Mouse (Mus musculus): ENCODE measurements at regions not wholly inside any gene's neighbourhood (a gene's known extent, or its start where the extent isn't known, plus 50 kb on each side); places are given as distances from the start of the nearest gene placed in this dataset.

DNA sequence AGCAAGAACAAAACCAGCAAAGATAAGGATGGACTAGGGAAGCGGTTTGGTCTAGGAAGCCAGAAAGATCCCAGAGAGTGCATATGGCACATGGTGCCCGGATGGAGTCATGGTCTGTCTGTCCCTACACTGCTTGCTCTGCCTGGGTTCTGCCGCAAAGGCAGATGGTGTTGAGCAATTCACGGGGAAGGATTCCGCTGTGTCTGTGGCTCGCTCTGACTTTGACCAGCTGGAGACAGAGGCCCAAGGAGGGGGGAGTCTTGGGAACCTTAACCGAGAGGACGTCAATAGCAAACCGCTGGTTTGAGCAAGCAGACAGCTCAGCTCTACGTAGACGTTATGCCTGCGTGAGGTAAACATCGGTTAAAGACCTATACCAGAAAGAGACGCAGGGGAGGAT lies 357.7 kb upstream of the Tbx3 start:
- Histone ChIP-seq H3K36me3 (ENCODE audit: insufficient read depth, low read length) (no peaks in the 10 kb centered on the region), H3K27me3 (ENCODE audit: insufficient read depth, low read length) (peaks cover 3% of the 10 kb centered on the region; the same call in 1 of the 2 replicates), H3K4me3 (replicated peaks; ENCODE audit: low read length) (no peak overlapping the region), H3K9me3 (ENCODE audit: low read length) (no peaks in the 10 kb centered on the region), H3K4me1 (replicated peaks; ENCODE audit: low read depth, low read length) (peaks cover 45% of the 10 kb centered on the region)
- TF ChIP-seq CTCF (conservative IDR thresholded peaks at IDR 0.05; ENCODE audit: low read length) (no peak), POU5F1 (IDR thresholded peaks at IDR 0.05; ENCODE audit: borderline replicate concordance, low read length) (no peak), NANOG (IDR thresholded peaks at IDR 0.05; ENCODE audit: borderline replicate concordance, low read length) (no peak)

DNA sequence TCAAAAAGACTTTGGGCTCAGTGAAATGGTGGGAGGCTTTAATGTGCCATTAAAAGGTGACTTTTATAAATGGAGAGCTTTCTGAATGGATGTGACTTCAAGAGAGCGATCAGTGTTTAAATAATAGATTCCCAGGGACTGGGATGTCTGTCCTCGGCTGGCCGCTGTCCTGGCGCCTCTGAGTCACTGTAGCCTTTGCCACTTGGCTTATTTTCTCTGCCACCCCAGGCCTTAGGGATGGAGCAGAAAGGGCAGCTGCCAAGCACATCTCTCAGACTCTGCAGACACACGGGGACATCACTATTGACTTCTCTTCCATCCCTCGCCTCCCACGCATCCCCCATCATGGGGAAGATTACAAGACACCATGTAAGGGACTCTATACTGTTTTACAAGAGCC lies 355.3 kb upstream of the Tbx3 start:
- Histone ChIP-seq H3K4me3 (replicated peaks; ENCODE audit: low read length) (no peak overlapping the region), H3K4me1 (replicated peaks; ENCODE audit: low read depth, low read length) (peaks cover 28% of the 10 kb centered on the region), H3K27me3 (ENCODE audit: insufficient read depth, low read length) (no peaks in the 10 kb centered on the region), H3K36me3 (ENCODE audit: insufficient read depth, low read length) (no peaks in the 10 kb centered on the region), H3K9me3 (ENCODE audit: low read length) (no peaks in the 10 kb centered on the region)
- TF ChIP-seq CTCF (conservative IDR thresholded peaks at IDR 0.05; ENCODE audit: low read length) (no peak), NANOG (IDR thresholded peaks at IDR 0.05; ENCODE audit: borderline replicate concordance, low read length) (no peak), POU5F1 (IDR thresholded peaks at IDR 0.05; ENCODE audit: borderline replicate concordance, low read length) (no peak)

DNA sequence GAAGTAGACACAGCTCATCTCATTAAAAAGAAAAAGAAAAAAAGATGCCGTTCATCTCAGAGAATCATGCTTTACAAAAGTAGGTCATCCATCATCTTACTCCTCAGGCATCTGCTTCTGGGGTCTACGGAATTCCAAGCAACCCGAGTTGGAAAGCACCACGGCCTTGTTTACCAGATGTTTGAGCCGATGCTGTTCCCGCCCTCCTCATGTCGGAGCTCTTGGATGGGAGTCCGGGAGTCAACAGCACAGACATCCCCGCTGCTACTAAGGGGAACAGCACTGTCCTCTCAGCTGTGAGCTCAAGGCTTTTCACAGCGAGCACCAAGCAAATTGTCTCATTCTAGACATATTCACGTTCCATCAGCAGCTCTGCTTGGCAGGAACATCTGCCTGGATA lies 352.9 kb upstream of the Tbx3 start:
- no peak for TF ChIP-seq NANOG (IDR thresholded peaks at IDR 0.05; ENCODE audit: borderline replicate concordance, low read length)
- Histone ChIP-seq H3K9me3 (ENCODE audit: low read length) (no peaks in the 10 kb centered on the region), H3K4me1 (replicated peaks; ENCODE audit: low read depth, low read length) (0 out of 2 replicates have a peak, but pooled peaks cover 5% of the 10 kb centered on the region), H3K4me3 (replicated peaks; ENCODE audit: low read length) (no peak overlapping the region), H3K36me3 (ENCODE audit: insufficient read depth, low read length) (no peaks in the 10 kb centered on the region), H3K27me3 (ENCODE audit: insufficient read depth, low read length) (no peaks in the 10 kb centered on the region)

DNA sequence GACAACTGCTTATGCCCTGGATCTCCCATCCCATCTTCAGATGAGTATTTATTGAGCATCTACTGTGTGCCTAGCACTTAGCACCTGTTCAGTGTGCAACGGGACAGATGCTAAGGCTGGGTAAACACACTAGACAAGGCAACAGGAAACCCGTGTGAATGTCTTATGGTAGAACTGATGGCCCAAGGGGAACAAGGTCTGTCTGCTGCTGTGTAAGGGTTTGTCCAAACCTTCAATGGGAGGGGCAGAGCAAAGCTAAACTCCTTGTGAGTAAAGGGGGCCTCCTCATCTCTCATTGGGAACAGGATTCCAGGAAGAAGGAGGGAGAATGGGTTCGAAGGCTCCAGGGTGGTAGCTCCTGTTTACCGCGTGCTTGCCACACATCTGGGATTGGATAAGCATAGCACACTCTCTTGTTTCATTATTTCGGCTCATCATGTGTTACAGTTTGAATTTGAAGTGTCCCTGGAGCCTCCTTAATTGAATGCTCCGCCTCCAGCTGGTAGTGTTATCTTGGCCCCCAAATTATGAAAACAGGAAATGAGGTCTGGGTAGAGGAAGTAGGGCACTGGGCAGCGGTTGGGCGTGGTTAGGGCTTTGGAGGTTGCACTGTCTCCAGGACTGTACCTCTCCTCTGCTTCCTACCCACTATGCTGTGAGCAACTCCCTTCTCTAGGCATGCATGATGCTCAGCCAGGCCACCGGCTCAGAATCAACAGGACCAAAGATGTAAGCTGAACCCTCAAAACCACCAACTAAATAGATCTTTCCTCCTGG lies 348.9 kb upstream of the Tbx3 start:
- no peak for TF ChIP-seq POU5F1 (IDR thresholded peaks at IDR 0.05; ENCODE audit: borderline replicate concordance, low read length)
- TF ChIP-seq NANOG (IDR thresholded peaks at IDR 0.05; ENCODE audit: borderline replicate concordance, low read length) = no peak
- TF ChIP-seq CTCF (conservative IDR thresholded peaks at IDR 0.05; ENCODE audit: low read length) = no peak
- no peaks in the 10 kb centered on the region for H3K9me3 ChIP-seq (ENCODE audit: low read length)
- no peaks in the 10 kb centered on the region for H3K36me3 ChIP-seq (ENCODE audit: insufficient read depth, low read length)
- H3K27me3 ChIP-seq (ENCODE audit: insufficient read depth, low read length) = no peaks in the 10 kb centered on the region
- no peaks in the 10 kb centered on the region for H3K4me1 ChIP-seq (replicated peaks; ENCODE audit: low read depth, low read length)
- H3K4me3 ChIP-seq (replicated peaks; ENCODE audit: low read length) = no peak overlapping the region

DNA sequence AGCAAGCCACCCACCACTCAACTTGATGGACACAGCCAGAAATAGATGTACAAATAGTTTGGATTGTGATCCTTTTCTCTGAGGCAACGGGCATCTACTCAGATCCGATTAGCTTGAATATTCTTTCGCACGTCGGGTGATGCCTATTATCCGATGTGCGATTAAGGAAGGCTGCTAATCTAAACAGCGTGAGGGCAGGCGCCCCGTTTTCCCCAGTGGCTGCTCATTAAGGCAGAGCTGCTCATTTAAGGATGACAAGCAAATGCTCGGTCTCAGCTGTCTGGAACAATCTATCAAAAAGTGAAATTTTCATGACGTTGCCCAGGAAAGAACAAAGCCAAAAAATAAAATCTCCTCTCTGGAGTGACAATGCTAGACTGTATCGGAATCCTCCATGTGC lies 348.1 kb upstream of the Tbx3 start:
- H3K36me3 ChIP-seq (ENCODE audit: insufficient read depth, low read length) = no peaks in the 10 kb centered on the region
- H3K9me3 ChIP-seq (ENCODE audit: low read length) = no peaks in the 10 kb centered on the region
- H3K27me3 ChIP-seq (ENCODE audit: insufficient read depth, low read length) = no peaks in the 10 kb centered on the region
- H3K4me3 ChIP-seq (replicated peaks; ENCODE audit: low read length) = no peak overlapping the region
- no peaks in the 10 kb centered on the region for H3K4me1 ChIP-seq (replicated peaks; ENCODE audit: low read depth, low read length)
- TF ChIP-seq POU5F1 (IDR thresholded peaks at IDR 0.05; ENCODE audit: borderline replicate concordance, low read length) (no peak), NANOG (IDR thresholded peaks at IDR 0.05; ENCODE audit: borderline replicate concordance, low read length) (no peak), CTCF (conservative IDR thresholded peaks at IDR 0.05; ENCODE audit: low read length) (no peak)

DNA sequence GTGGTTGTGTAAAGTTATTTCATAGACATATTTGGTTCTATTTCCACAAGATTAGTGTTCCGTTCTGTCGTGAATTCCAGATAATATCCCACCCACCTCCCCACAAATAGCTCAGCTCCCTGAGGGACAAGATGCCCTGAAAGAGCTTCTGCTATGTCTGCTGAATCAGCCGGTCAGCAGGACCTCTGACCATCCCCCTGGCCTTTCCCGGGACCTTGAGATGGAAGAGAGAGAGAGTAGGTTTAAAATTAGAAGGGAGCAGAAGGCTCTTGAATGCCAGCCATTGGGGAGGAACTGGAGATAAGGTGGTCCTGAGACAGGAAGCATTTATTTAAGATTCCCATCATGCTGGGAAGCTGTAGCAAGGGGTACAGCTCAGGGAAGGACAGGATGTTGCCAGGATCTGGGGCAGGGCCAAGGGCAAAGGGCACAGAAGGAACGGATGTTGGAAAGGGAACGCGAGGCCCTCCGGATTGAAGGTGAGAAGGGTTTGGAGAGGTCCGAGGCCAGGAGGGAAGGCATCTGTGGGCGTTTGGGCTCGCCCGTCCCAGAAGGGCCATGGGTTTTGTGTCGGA lies 344.7 kb upstream of the Tbx3 start:
- Histone ChIP-seq H3K36me3 (ENCODE audit: insufficient read depth, low read length) (no peaks in the 10 kb centered on the region), H3K4me3 (replicated peaks; ENCODE audit: low read length) (no peak overlapping the region), H3K9me3 (ENCODE audit: low read length) (no peaks in the 10 kb centered on the region), H3K27me3 (ENCODE audit: insufficient read depth, low read length) (no peaks in the 10 kb centered on the region), H3K4me1 (replicated peaks; ENCODE audit: low read depth, low read length) (no peaks in the 10 kb centered on the region)
- TF ChIP-seq CTCF (conservative IDR thresholded peaks at IDR 0.05; ENCODE audit: low read length) (no peak), NANOG (IDR thresholded peaks at IDR 0.05; ENCODE audit: borderline replicate concordance, low read length) (no peak), POU5F1 (IDR thresholded peaks at IDR 0.05; ENCODE audit: borderline replicate concordance, low read length) (no peak)

DNA sequence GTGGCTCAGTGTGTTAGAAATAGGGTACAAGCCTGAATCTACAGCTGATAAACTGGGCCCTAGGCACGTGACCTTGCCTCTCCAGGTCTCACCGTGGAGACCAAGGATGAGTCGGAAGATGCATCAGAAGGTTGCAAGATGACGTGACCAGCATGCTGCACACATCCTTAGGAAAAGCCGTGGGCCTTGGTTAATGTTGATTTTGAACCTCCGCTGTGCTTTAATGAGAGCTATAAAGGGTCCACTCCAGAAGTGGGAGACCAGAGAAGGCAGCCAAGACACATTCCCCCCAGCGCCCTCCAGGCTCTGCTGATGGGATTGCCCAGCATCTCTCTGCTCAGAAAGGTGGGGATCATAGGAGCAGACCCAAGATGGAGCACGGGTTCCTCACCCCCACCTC lies 343.6 kb upstream of the Tbx3 start:
- no peak overlapping the region for H3K4me3 ChIP-seq (replicated peaks; ENCODE audit: low read length)
- no peaks in the 10 kb centered on the region for H3K36me3 ChIP-seq (ENCODE audit: insufficient read depth, low read length)
- no peaks in the 10 kb centered on the region for H3K27me3 ChIP-seq (ENCODE audit: insufficient read depth, low read length)
- no peak for TF ChIP-seq NANOG (IDR thresholded peaks at IDR 0.05; ENCODE audit: borderline replicate concordance, low read length)
- no peak for TF ChIP-seq POU5F1 (IDR thresholded peaks at IDR 0.05; ENCODE audit: borderline replicate concordance, low read length)
- no peaks in the 10 kb centered on the region for H3K4me1 ChIP-seq (replicated peaks; ENCODE audit: low read depth, low read length)
- H3K9me3 ChIP-seq (ENCODE audit: low read length) = no peaks in the 10 kb centered on the region

DNA sequence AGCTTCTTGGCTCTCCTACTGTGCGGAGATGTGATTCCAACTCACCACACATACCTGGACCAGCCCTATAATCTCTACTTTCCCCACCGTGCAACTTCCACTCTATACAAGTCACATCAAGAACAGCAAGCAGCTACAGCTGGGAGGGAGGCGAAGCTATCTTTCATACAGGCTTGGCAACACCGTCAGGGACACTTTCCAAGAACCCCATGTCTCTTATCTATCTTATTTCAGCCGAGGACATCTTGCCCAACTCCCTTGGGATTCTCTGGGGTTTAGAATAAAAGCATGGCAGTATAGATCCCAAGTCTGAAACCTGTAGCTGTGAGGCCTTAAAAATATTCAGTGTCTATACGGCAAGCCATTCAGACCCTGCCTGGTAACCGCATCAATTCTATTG lies 341.5 kb upstream of the Tbx3 start:
- Histone ChIP-seq H3K4me1 (replicated peaks; ENCODE audit: low read depth, low read length) (no peaks in the 10 kb centered on the region), H3K4me3 (replicated peaks; ENCODE audit: low read length) (no peak overlapping the region), H3K9me3 (ENCODE audit: low read length) (no peaks in the 10 kb centered on the region), H3K36me3 (ENCODE audit: insufficient read depth, low read length) (no peaks in the 10 kb centered on the region), H3K27me3 (ENCODE audit: insufficient read depth, low read length) (no peaks in the 10 kb centered on the region)
- TF ChIP-seq CTCF (conservative IDR thresholded peaks at IDR 0.05; ENCODE audit: low read length) (no peak), POU5F1 (IDR thresholded peaks at IDR 0.05; ENCODE audit: borderline replicate concordance, low read length) (no peak), NANOG (IDR thresholded peaks at IDR 0.05; ENCODE audit: borderline replicate concordance, low read length) (no peak)

DNA sequence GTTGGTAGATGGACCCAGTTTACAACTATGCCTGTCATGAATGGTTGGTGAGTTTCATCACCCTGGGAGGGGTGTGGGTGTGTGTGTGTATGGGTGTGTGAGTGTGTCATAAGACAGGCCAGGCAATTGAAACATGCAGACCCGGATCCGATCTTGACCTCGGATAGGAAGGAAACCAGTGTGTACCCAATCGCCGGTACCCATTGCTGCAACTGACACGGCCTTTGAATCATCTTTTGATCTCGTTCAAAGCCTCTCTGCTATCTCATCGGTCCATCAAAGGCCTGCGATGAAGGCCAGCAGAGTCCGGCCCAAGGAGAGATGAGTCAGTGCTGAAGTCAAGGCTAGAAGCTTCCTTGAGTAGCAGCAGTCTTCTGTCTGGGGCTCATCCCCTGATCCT lies 341.1 kb upstream of the Tbx3 start:
- H3K4me1 ChIP-seq (replicated peaks; ENCODE audit: low read depth, low read length) = no peaks in the 10 kb centered on the region
- H3K36me3 ChIP-seq (ENCODE audit: insufficient read depth, low read length) = no peaks in the 10 kb centered on the region
- TF ChIP-seq POU5F1 (IDR thresholded peaks at IDR 0.05; ENCODE audit: borderline replicate concordance, low read length) = no peak
- TF ChIP-seq CTCF (conservative IDR thresholded peaks at IDR 0.05; ENCODE audit: low read length) = no peak
- TF ChIP-seq NANOG (IDR thresholded peaks at IDR 0.05; ENCODE audit: borderline replicate concordance, low read length) = no peak
- no peak overlapping the region for H3K4me3 ChIP-seq (replicated peaks; ENCODE audit: low read length)
- no peaks in the 10 kb centered on the region for H3K9me3 ChIP-seq (ENCODE audit: low read length)
- no peaks in the 10 kb centered on the region for H3K27me3 ChIP-seq (ENCODE audit: insufficient read depth, low read length)
